Mouse (Mus musculus) T-helper 17 cell (primary cell): ENCODE results near the gene Gm7347.
"Not testable (repeated sequence)": the region's sequence is repeated elsewhere in the genome, so short reads cannot be mapped to it uniquely, and the experiment has no call there.

Experiments used
- in situ Hi-C, 2 experiments: fragments of 300-600 bp; cut with MboI, MseI; formaldehyde crosslinking; loops; 1 replicate in 1 of 2; 2 replicates in 1 of 2; pipeline ENCODE4 v1.15.1; 2025; ENCODE audit warnings: high pct_unique_total_duplicates in 2 of 2

The Gm7347 gene

GRCm38 (mm10) chr5:26058481-26058880 is at the start of gene Gm7347:
Gene Gm7347, minus strand, starts transcription at chr5:26058581.
- in situ Hi-C loops: not testable (repeated sequence)

GRCm38 (mm10) chr5:26105262-26105661 is 46.9 kb upstream of the Gm7347 start, which contains the start of gene 5031410I06Rik:
Gene 5031410I06Rik, minus strand, starts transcription at chr5:26105362.
- in situ Hi-C loops: not testable (repeated sequence)

GRCm38 (mm10) chr5:26089191-26089590 is 30.8 kb upstream of the Gm7347 start, which contains the start of gene Gm10471:
Gene Gm10471, minus strand, starts transcription at chr5:26089291.
- in situ Hi-C loops: loop anchor here (5.0 kb wide), 1 partner anchor 87 kb away; the partner anchor contains the start of gene Gm1979 (in 2 of the 2)

GRCm38 (mm10) chr5:26079023-26079422 is 20.6 kb upstream of the Gm7347 start:
- in situ Hi-C loops: not testable (repeated sequence)

GRCm38 (mm10) chr5:26070716-26071115 is 12.3 kb upstream of the Gm7347 start:
- in situ Hi-C loops: no loop called here

- in situ Hi-C loops: loop anchor here in 1 of 2 experiments (5.0 kb wide), 1 partner anchor 78 kb away; no protein-coding TSS in a partner anchor
Measured at GRCm38 (mm10) chr5:26039458-26039857, 18.9 kb downstream of the Gm7347 start, which contains the start of gene Speer4a. Gene Speer4a, minus strand, starts transcription at chr5:26039558.

- in situ Hi-C loops: not testable (repeated sequence)
Measured at GRCm38 (mm10) chr5:26022816-26023215, 35.6 kb downstream of the Gm7347 start, which contains the start of gene Gm5862. Gene Gm5862, minus strand, starts transcription at chr5:26022916.

- in situ Hi-C loops: loop anchor here (5.0 kb wide), 1 partner anchor 50 kb away; no protein-coding TSS in a partner anchor
Measured at GRCm38 (mm10) chr5:26007697-26008096, 50.7 kb downstream of the Gm7347 start.

GRCm38 (mm10) chr5:26006937-26007695 is 51.3 kb downstream of the Gm7347 start:
- in situ Hi-C loops: loop anchor here (5.0 kb wide), 1 partner anchor 50 kb away; no protein-coding TSS in a partner anchor

- in situ Hi-C loops: loop anchor here (5.0 kb wide), 3 partner anchors 47 to 1498 kb away; partner anchors contain the start of genes Gm10471 (in 2 of the 2) and Speer4b (in 1 of the 2)
Measured at GRCm38 (mm10) chr5:26004698-26005097, 53.7 kb downstream of the Gm7347 start, which contains the start of gene Gm1979. Gene Gm1979, minus strand, starts transcription at chr5:26004798.
